Mouse (Mus musculus) liver, postnatal 0 days (tissue): Measurements from ENCODE around the gene Hemgn.

Experiments
- CTCF ChIP-seq: sonication (generic); IDR thresholded peaks from 2 replicates; pipeline ENCODE4 v1.5.1; 2016; ENCODE audit warnings: antibody characterized with exemption, low read depth
- EP300 ChIP-seq: IDR thresholded peaks from 2 replicates; pipeline ENCODE4 v1.6.1; 2016; ENCODE audit warnings: antibody characterized with exemption, low read depth, mild to moderate bottlenecking

GRCm38 (mm10) chr4:46447461-46447860 is 34.2 kb upstream of the Hemgn start:
- TF ChIP-seq CTCF (no peak), EP300 (no peak)
